Mouse (Mus musculus): ENCODE data around the gene Pank4.

- TF ChIP-seq POLR2A (IDR thresholded peaks at IDR 0.05; ENCODE audit: control insufficient read depth, low read depth, low read length) (no peak), CTCF (IDR thresholded peaks at IDR 0.05; ENCODE audit: control insufficient read depth, insufficient read depth, insufficient replicate concordance, low read depth, low read length) (no peak)
Observed at GRCm38 (mm10) chr4:154929088-154929660, 34.7 kb upstream of the Pank4 start.
